Mouse (Mus musculus): ENCODE measurements at regions not wholly inside any gene's neighbourhood (a gene's known extent, or its start where the extent isn't known, plus 50 kb on each side); places are given as distances from the start of the nearest gene placed in this dataset.

- TF ChIP-seq CTCF (IDR thresholded peaks at IDR 0.05; ENCODE audit: extremely low read depth, insufficient read depth, low read length) (no peak), POLR2A (IDR thresholded peaks at IDR 0.05; ENCODE audit: extremely low read depth, insufficient read depth, low read length) (no peak)
Measured at GRCm38 (mm10) chr3:65047879-65048278, 61.3 kb upstream of the Kcnab1 start.

All from cortical plate, adult 2 months (tissue).